Mouse (Mus musculus) heart, postnatal 0 days (tissue): Measurements from ENCODE around the gene Spdye4b.

Source experiments
- CTCF ChIP-seq: IDR thresholded peaks from 2 replicates; pipeline ENCODE4 v1.5.1; 2016; ENCODE audit warnings: antibody characterized with exemption, control low read depth, low read depth
- EP300 ChIP-seq: IDR thresholded peaks from 2 replicates; pipeline ENCODE4 v1.6.1; 2016; ENCODE audit warnings: antibody characterized with exemption, low read depth

DNA sequence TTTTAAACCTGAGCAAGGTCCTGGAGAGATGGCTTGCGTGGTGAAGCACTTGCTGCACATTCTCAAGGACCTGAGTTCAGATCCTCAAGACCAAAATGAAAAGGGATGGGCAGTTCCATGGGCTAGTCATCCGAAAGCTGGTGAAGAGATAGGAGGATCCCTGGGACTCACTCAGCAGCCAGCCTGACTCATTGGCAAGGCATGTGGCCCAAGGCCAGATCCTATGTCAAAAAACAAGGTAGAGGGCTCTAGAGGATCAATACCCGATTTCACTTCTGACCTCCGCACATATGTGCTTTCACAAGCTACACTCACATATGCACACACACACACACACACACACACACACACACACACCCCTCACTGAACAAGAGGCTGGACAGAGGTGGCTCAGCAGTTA is 15.7 kb downstream of the Spdye4b start:
- TF ChIP-seq EP300 (no peak), CTCF (no peak)
